Mouse (Mus musculus): ENCODE results near the gene Tspan1. TPM values are rescaled to one million over a fixed set of nuclear protein-coding genes. Genes with fewer than 3 reads are reported as not detected.
A peak's percentile ranks its signal among the peaks of the same experiment; 100 is the strongest.

Gene Tspan1
- total and polyA plus RNA-seq, 3 experiments: 0.05 TPM; not detected in 2

DNA sequence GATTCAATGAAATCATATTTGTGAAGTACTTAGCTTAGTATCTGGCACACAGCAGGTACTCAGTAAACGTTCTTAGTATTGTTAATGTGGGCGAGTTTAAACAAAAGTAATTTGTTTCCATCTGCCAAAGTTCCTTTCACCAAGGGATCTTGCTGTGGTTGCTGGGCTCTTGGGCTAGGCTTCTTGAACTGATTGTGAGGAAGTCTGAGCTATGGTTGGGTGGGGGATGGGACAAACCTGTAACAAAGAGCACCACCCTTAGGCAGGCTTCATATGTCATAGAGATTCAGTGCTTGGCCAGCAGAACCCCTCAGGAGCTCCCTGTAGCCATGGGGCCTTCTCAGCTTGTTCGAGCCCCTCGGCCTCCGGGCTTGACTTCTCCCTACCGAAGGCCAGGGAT is 5.7 kb upstream of the Tspan1 start, which contains the start of the genes 1700042G07Rik and Gm49337:
TSS of gene 1700042G07Rik (plus strand) at position 301 of the 400 bp plus-strand sequence.
TSS of gene Gm49337 (plus strand) at position 313 of the 400 bp plus-strand sequence.
- H3K4me1 ChIP-seq (ENCODE audit: insufficient read depth, low read depth, low read length): peaks cover 57% of the 10 kb centered on the region
- H3K4me3 ChIP-seq (ENCODE audit: low read depth, low read length): no peak within 1 kb of the TSS
- H3K27me3 ChIP-seq (ENCODE audit: insufficient read depth, low read length): peaks cover 13% of the 10 kb centered on the region
- H3K36me3 ChIP-seq (replicated peaks): no peaks in the 10 kb centered on the region
- DNase-seq (ENCODE audit: low spot score) (no peak), ATAC-seq (ENCODE audit: extremely low read depth, insufficient number of reproducible peaks, low FRiP score, poor library complexity, severe bottlenecking) (no peak)
- TF ChIP-seq TAL1 (conservative IDR thresholded peaks at IDR 0.05; ENCODE audit: low read depth, low read length) (no peak), GATA2 (IDR thresholded peaks at IDR 0.05; ENCODE audit: borderline replicate concordance, low read depth, low read length) (no peak), CTCF (IDR thresholded peaks at IDR 0.05; ENCODE audit: low read depth, low read length) (no peak), GATA1 (IDR thresholded peaks at IDR 0.05; ENCODE audit: borderline replicate concordance, low read length) (no peak), POLR2AphosphoS5 (IDR thresholded peaks at IDR 0.05; ENCODE audit: insufficient replicate concordance, low read depth, low read length) (no peak)
- H3K9me3 ChIP-seq (replicated peaks): no peaks in the 10 kb centered on the region

DNA sequence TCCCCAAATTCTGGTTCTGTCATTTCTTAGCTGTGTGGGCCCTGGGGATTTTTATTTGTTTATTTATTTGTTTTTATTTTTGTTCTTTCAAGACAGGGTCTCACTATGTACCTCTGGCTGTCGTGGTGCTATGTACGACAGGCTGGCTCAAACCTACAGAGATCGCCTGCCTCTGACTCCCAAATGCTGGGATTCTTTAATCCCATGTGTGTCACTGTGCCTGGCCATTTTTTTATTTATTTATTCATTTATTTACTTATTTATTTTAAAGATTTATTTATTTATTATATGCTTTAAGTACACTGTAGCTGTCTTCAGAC is 1.9 kb upstream of the Tspan1 start:
- ATAC-seq (ENCODE audit: extremely low read depth, insufficient number of reproducible peaks, low FRiP score, poor library complexity, severe bottlenecking): no peak
- Histone ChIP-seq H3K4me1 (ENCODE audit: insufficient read depth, low read depth, low read length) (peaks cover 40% of the 10 kb centered on the region), H3K4me3 (ENCODE audit: low read depth, low read length) (no peak overlapping the region), H3K27me3 (ENCODE audit: insufficient read depth, low read length) (peaks cover 4% of the 10 kb centered on the region), H3K9me3 (replicated peaks) (no peaks in the 10 kb centered on the region), H3K36me3 (replicated peaks) (no peaks in the 10 kb centered on the region)
- no peak for DNase-seq (ENCODE audit: low spot score)
- TF ChIP-seq POLR2AphosphoS5 (IDR thresholded peaks at IDR 0.05; ENCODE audit: insufficient replicate concordance, low read depth, low read length) (no peak), TAL1 (conservative IDR thresholded peaks at IDR 0.05; ENCODE audit: low read depth, low read length) (no peak), CTCF (IDR thresholded peaks at IDR 0.05; ENCODE audit: low read depth, low read length) (no peak), GATA1 (IDR thresholded peaks at IDR 0.05; ENCODE audit: borderline replicate concordance, low read length) (no peak), GATA2 (IDR thresholded peaks at IDR 0.05; ENCODE audit: borderline replicate concordance, low read depth, low read length) (no peak)

DNA sequence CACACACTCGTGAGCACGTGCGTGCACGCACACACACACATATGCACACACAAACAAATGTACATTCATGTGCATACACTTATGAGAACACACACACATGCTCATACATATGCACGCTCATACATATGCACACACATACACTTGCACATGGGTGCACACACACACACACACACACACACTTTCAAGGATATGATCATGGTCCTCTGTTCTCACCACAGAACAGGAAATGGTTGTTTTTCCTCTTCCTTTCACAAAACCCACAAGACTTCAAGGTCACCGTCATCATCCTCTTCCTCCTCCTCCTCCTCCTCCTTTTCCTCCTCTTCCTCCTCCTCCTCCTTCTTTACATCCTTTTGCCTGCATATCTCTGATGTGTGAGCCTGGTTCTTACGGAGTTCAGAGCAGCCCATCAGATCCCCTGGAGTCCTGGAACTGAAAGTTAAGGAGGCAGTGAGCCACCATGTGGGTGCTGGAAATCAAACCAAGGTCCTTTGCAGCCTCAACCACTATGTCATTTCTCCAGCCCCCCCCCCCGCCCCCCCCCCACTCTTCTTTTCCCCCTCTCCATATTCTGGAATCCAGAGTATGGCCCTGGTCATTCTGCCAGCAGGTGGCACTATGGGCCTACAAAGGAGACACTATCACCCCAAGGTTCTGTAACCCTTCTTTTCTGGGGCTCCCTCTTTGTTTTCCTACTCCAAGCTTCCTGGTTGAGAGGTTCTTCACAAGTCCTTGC is 1.4 kb upstream of the Tspan1 start:
- Histone ChIP-seq H3K9me3 (replicated peaks) (no peaks in the 10 kb centered on the region), H3K4me3 (ENCODE audit: low read depth, low read length) (no peak overlapping the region), H3K4me1 (ENCODE audit: insufficient read depth, low read depth, low read length) (peaks cover 37% of the 10 kb centered on the region), H3K27me3 (ENCODE audit: insufficient read depth, low read length) (peaks cover 9% of the 10 kb centered on the region), H3K36me3 (replicated peaks) (no peaks in the 10 kb centered on the region)
- TF ChIP-seq CTCF (IDR thresholded peaks at IDR 0.05; ENCODE audit: low read depth, low read length) (peak; percentile 24; the same call in 1 of the 2 replicates), GATA1 (IDR thresholded peaks at IDR 0.05; ENCODE audit: borderline replicate concordance, low read length) (no peak), POLR2AphosphoS5 (IDR thresholded peaks at IDR 0.05; ENCODE audit: insufficient replicate concordance, low read depth, low read length) (no peak), GATA2 (IDR thresholded peaks at IDR 0.05; ENCODE audit: borderline replicate concordance, low read depth, low read length) (no peak)
- 0 out of 2 replicates have a peak, but pooled peaks have one; percentile 34 for ATAC-seq (ENCODE audit: extremely low read depth, insufficient number of reproducible peaks, low FRiP score, poor library complexity, severe bottlenecking)
- peak; percentile 59 for DNase-seq (ENCODE audit: low spot score)

DNA sequence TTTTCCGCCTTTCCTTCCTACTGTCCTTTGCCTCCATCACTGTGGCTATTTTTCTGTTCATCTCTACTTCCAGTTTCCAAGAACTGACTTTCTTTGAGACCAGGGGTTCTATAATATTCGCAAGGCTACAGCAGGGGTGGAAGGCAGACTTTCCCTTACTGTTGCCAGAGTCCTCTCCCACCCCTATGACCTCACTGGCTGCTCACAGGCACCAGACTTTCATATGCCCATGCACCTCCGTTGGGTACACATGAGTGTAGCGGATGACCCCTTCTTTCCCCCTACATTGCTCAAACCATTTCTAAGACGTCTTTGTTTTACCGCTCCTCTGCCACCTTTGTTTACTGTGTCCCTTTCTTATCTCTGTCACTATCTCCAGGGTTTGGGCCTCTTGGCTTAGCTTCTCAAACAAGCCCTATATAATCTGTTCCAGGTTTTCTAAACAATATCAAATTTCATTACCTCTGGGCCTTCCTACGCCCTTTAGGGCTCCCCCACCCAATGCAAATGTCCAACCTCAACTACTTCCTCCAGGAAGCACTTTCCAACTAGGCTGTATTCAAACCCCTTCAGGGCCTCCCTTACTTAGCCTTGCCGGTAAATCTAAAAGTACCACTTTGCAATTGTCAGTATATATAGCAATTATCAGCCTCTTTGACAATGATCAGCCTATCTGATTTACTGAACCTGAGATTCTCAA is 1.5 kb downstream of the Tspan1 start:
- ATAC-seq (ENCODE audit: extremely low read depth, insufficient number of reproducible peaks, low FRiP score, poor library complexity, severe bottlenecking): no peak

DNA sequence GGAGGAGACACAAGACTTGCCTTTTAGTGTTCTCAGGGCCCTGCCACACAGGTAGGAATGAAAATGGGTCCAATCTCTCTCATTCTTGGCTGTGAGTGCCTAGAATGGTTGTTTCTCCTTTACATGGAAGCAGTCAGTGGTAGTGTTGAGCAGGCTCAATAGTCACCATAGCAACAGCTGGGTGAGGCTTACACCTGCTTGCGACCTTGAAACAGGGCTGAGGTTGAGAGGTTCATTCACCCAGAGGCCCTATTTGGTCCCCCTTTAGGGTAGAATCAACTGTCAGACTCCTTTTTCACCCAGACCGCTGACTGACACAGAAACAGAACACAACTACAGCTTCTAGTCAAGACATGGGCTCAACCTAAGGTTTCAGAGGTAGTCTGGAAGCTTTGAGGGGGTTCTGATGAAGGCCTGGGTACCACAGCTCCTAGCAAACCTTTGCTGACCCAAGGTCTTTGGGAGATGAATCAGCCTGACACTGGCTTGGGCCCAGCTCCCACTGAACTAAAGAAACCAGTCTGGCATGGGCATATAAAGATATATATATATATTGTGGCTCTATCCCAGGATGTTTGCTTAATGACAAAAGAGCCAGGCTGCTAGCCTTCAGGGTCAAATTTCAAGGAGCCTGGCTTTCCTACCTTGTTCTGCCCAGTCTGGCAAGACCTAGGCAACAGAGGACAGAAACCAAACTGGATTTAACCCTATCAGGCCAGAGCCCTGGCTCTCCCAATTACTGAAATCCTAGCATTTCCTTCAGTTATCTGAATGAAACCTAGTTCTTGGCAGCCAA is 2.4 kb downstream of the Tspan1 start:
- Histone ChIP-seq H3K36me3 (replicated peaks) (peaks cover 16% of the 10 kb centered on the region), H3K4me1 (ENCODE audit: insufficient read depth, low read depth, low read length) (peaks cover 27% of the 10 kb centered on the region), H3K9me3 (replicated peaks) (no peaks in the 10 kb centered on the region), H3K4me3 (ENCODE audit: low read depth, low read length) (no peak overlapping the region), H3K27me3 (ENCODE audit: insufficient read depth, low read length) (peaks cover 9% of the 10 kb centered on the region)
- ATAC-seq (ENCODE audit: extremely low read depth, insufficient number of reproducible peaks, low FRiP score, poor library complexity, severe bottlenecking) (no peak), DNase-seq (ENCODE audit: low spot score) (no peak)
- TF ChIP-seq CTCF (IDR thresholded peaks at IDR 0.05; ENCODE audit: low read depth, low read length) (no peak), GATA2 (IDR thresholded peaks at IDR 0.05; ENCODE audit: borderline replicate concordance, low read depth, low read length) (no peak), GATA1 (IDR thresholded peaks at IDR 0.05; ENCODE audit: borderline replicate concordance, low read length) (no peak), POLR2AphosphoS5 (IDR thresholded peaks at IDR 0.05; ENCODE audit: insufficient replicate concordance, low read depth, low read length) (no peak), TAL1 (conservative IDR thresholded peaks at IDR 0.05; ENCODE audit: low read depth, low read length) (no peak)

More for the DNA sequence above, 1.5 kb downstream of the Tspan1 start:
- Histone ChIP-seq H3K4me3 (ENCODE audit: low read depth, low read length) (no peak overlapping the region), H3K9me3 (replicated peaks) (no peaks in the 10 kb centered on the region), H3K4me1 (ENCODE audit: insufficient read depth, low read depth, low read length) (peaks cover 34% of the 10 kb centered on the region), H3K36me3 (replicated peaks) (peaks cover 8% of the 10 kb centered on the region), H3K27me3 (ENCODE audit: insufficient read depth, low read length) (peaks cover 9% of the 10 kb centered on the region)
- no peak for TF ChIP-seq GATA2 (IDR thresholded peaks at IDR 0.05; ENCODE audit: borderline replicate concordance, low read depth, low read length)
- no peak for DNase-seq (ENCODE audit: low spot score)

DNA sequence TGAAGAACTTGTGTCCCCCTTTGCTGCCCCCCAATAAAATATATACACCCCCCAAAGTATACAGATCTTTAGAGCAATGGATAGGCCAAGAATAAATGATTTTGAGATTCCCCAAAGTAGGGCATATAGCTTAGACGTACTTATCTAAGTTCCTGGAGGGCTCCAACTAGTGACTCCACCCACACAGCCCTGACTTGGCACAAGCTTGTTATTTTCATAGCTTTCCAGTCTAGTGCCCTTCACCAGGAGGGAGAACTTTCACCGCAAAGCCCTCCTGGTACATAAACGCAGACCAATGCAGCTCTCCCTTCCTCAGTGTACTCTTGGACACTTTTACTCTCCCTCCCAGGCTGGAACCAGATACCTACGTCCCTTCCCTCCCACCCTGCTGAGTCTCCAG is 5.3 kb downstream of the Tspan1 start:
- no peaks in the 10 kb centered on the region for H3K9me3 ChIP-seq (replicated peaks)
- H3K27me3 ChIP-seq (ENCODE audit: insufficient read depth, low read length): peaks cover 6% of the 10 kb centered on the region
- peaks cover 19% of the 10 kb centered on the region for H3K4me1 ChIP-seq (ENCODE audit: insufficient read depth, low read depth, low read length)
- H3K36me3 ChIP-seq (replicated peaks): peaks cover 42% of the 10 kb centered on the region
- TF ChIP-seq GATA2 (IDR thresholded peaks at IDR 0.05; ENCODE audit: borderline replicate concordance, low read depth, low read length): no peak
- no peak for TF ChIP-seq CTCF (IDR thresholded peaks at IDR 0.05; ENCODE audit: low read depth, low read length)
- TF ChIP-seq TAL1 (conservative IDR thresholded peaks at IDR 0.05; ENCODE audit: low read depth, low read length): no peak
- no peak for TF ChIP-seq GATA1 (IDR thresholded peaks at IDR 0.05; ENCODE audit: borderline replicate concordance, low read length)
- no peak for TF ChIP-seq POLR2AphosphoS5 (IDR thresholded peaks at IDR 0.05; ENCODE audit: insufficient replicate concordance, low read depth, low read length)
- DNase-seq (ENCODE audit: low spot score) (no peak), ATAC-seq (ENCODE audit: extremely low read depth, insufficient number of reproducible peaks, low FRiP score, poor library complexity, severe bottlenecking) (no peak)
- no peak overlapping the region for H3K4me3 ChIP-seq (ENCODE audit: low read depth, low read length)

All from G1E (cell line).